Mouse (Mus musculus) thymus, postnatal 10 days (tissue): ENCODE data around the gene Gm10645.
A peak's percentile ranks its signal among the peaks of the same experiment; 100 is the strongest.

Experiments used
- DNase-seq, 2 experiments: peaks; one replicate each; pipeline ENCODE4 v3.0.0; 2021; ENCODE audit warnings: low spot score in 2 of 2

Gene Gm10645

GRCm38 (mm10) chr8:83165931-83166867 lies at the start of gene Gm10645:
Gene Gm10645, minus strand, starts transcription at chr8:83166170.
- DNase-seq = peak in 1 of 2 experiments; percentile 6

- no peak for DNase-seq
Observed at GRCm38 (mm10) chr8:83215065-83215464, 49.1 kb upstream of the Gm10645 start.

- no peak for DNase-seq
Observed at GRCm38 (mm10) chr8:83210676-83211075, 44.7 kb upstream of the Gm10645 start.

- DNase-seq = no peak
Observed at GRCm38 (mm10) chr8:83209581-83209980, 43.6 kb upstream of the Gm10645 start.

- DNase-seq = no peak
Observed at GRCm38 (mm10) chr8:83205907-83206306, 39.9 kb upstream of the Gm10645 start.

- DNase-seq = no peak
Observed at GRCm38 (mm10) chr8:83202946-83203345, 37.0 kb upstream of the Gm10645 start.

- no peak for DNase-seq
Observed at GRCm38 (mm10) chr8:83200191-83201177, 34.5 kb upstream of the Gm10645 start.

- DNase-seq = no peak
Observed at GRCm38 (mm10) chr8:83199715-83200114, 33.7 kb upstream of the Gm10645 start.

GRCm38 (mm10) chr8:83196088-83196487 lies 30.1 kb upstream of the Gm10645 start:
- no peak for DNase-seq

- no peak for DNase-seq
Observed at GRCm38 (mm10) chr8:83189538-83190095, 23.6 kb upstream of the Gm10645 start.

GRCm38 (mm10) chr8:83187363-83187962 lies 21.5 kb upstream of the Gm10645 start:
- no peak for DNase-seq

- no peak for DNase-seq
Observed at GRCm38 (mm10) chr8:83186376-83186775, 20.4 kb upstream of the Gm10645 start.

- DNase-seq = no peak
Observed at GRCm38 (mm10) chr8:83182784-83183183, 16.8 kb upstream of the Gm10645 start.

GRCm38 (mm10) chr8:83181851-83182482 lies 16.0 kb upstream of the Gm10645 start:
- DNase-seq = no peak

GRCm38 (mm10) chr8:83178228-83178742 lies 12.3 kb upstream of the Gm10645 start:
- no peak for DNase-seq

GRCm38 (mm10) chr8:83177317-83178195 lies 11.6 kb upstream of the Gm10645 start:
- no peak for DNase-seq

- no peak for DNase-seq
Observed at GRCm38 (mm10) chr8:83176785-83177184, 10.8 kb upstream of the Gm10645 start.

- no peak for DNase-seq
Observed at GRCm38 (mm10) chr8:83175680-83176079, 9.7 kb upstream of the Gm10645 start.

- DNase-seq = no peak
Observed at GRCm38 (mm10) chr8:83170894-83171293, 4.9 kb upstream of the Gm10645 start.

- DNase-seq = no peak
Observed at GRCm38 (mm10) chr8:83169709-83170108, 3.7 kb upstream of the Gm10645 start.
